Mouse (Mus musculus): Measurements from ENCODE around the gene Mob3b. TPM values are rescaled to one million over a fixed set of nuclear protein-coding genes. Genes with fewer than 3 reads are reported as not detected.

Mob3b gene
- total RNA-seq, 2 experiments from 2014 or later: 5.0 to 6.8 TPM

GRCm38 (mm10) chr4:35117144-35117543 lies 40.1 kb downstream of the Mob3b start:
- no peak for DNase-seq (ENCODE audit: low spot score in 2 of 2)

- DNase-seq (ENCODE audit: low spot score in 2 of 2): no peak
Observed at GRCm38 (mm10) chr4:35115933-35116332, 41.4 kb downstream of the Mob3b start.

DNA sequence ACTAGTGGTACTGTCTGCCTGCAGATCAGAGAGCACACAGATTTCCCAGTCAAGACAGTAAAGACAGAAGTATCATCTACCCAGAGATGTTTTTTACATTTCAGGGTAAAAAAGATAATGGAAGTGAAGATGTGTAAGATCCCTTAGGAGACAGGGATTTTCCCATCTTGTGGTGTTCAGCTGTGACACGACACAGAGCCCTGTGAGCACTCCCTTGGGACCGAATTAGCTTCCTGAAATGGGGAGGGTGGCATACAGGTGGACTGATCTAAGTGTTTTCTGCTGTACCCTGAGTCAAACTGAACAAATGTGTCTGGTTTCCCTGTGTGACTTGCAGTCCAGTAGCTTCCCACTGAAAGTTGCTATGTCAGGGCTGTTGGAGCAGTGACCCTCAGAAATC lies 42.3 kb downstream of the Mob3b start:
- DNase-seq (ENCODE audit: low spot score in 2 of 2): no peak

GRCm38 (mm10) chr4:35113516-35114248 lies 43.6 kb downstream of the Mob3b start:
- DNase-seq (ENCODE audit: low spot score in 2 of 2): no peak

DNA sequence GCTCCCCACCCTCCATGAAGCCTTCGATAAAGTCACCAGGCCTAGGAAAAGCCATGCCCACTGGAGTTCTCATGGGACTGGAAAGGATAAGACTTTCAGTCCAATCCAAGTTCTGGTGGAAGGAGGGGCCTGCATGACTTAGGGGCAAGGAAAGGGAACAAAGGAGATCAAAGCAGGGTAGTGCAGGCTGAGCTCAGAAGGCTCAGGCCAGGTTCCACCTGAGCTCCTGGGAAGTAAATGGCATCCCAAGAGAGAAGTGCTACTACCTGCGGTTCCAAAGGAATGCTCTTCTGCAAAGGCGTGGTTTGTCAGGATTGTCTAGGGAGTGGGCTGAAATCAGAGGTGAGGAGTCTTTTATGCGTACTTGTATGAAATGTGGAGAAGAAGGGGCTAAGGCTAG lies 44.8 kb downstream of the Mob3b start:
- no peak for DNase-seq (ENCODE audit: low spot score in 2 of 2)

GRCm38 (mm10) chr4:35105115-35105773 lies 52.0 kb downstream of the Mob3b start:
- no peak for DNase-seq (ENCODE audit: low spot score in 2 of 2)

- no peak for DNase-seq (ENCODE audit: low spot score in 2 of 2)
Observed at GRCm38 (mm10) chr4:35101201-35101600, 56.1 kb downstream of the Mob3b start.

DNA sequence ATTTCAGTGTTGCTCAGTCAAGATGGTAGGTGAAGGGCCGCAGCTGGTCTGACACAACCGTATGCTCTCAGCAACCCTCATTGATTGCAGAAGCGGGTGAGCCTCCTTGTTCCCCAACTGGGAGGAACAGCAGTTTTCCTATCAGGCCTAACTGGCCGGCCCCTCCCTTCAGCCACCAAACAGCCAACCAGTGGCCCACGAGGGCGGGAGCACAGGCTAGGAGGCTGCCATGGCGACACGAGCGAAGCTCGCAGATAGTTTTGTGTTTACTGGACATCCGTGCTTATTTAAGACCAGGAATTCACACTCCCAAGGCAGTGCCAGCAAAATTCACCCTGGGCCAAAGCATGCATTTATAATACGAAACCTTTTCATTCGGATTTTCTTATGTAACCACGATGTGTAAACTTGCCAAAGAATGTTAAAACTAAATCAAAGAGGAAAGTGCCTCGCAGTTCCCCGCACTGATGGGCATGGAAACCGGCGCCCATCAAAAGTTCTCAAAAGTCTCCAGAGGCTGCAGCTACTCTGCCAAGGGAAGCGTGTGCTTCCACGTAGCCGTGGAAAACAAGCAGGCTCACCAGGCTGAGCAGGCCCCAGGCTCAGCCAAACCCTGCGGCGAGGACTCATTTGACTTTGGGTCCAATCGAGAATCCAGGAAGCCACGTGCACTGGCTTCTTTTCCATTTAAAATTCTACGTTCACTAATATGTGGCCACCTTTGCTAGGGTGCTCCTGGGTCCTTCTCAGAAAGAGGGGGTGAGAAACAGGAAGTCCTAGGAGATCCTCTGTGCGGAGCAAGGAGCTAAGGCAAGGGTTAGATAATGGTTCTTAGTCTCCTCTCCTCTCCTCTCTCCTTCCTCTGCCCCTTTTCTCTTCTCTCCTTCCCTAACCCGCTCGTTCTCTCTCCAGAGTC lies 57.2 kb downstream of the Mob3b start:
- DNase-seq (ENCODE audit: low spot score in 2 of 2): peak; percentile 73 to 81

- DNase-seq (ENCODE audit: low spot score in 2 of 2): peak in 1 of 2 experiments; percentile 10
Observed at GRCm38 (mm10) chr4:35099210-35099864, 57.9 kb downstream of the Mob3b start.

DNA sequence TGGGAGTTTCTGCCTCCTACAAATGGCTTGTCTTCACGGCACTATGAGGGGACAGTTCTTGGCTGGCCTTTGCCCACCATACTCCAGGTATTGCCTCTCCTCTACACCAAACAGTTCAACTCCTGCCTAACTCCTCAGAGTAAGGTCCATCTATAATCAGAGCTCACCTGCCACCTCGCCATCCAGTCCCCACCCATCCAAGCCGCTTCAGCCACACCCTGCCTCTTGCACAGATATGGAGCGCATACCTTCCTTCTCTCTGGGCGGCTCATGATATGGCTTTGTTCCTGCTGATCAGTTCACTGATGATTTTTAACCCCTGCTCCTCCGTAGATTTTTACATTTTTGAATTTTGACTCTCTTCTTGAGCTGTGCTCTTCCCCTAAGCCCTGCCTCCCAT lies 58.7 kb downstream of the Mob3b start:
- DNase-seq (ENCODE audit: low spot score in 2 of 2): no peak

- no peak for DNase-seq (ENCODE audit: low spot score in 2 of 2)
Observed at GRCm38 (mm10) chr4:35096226-35097175, 60.8 kb downstream of the Mob3b start.

GRCm38 (mm10) chr4:35092457-35092856 lies 64.8 kb downstream of the Mob3b start:
- no peak for DNase-seq (ENCODE audit: low spot score in 2 of 2)

- DNase-seq (ENCODE audit: low spot score in 2 of 2): no peak
Observed at GRCm38 (mm10) chr4:35091157-35091784, 66.0 kb downstream of the Mob3b start.

- peak in 1 of 2 experiments; percentile 50 for DNase-seq (ENCODE audit: low spot score in 2 of 2)
Observed at GRCm38 (mm10) chr4:35089321-35090316, 67.7 kb downstream of the Mob3b start.

- no peak for DNase-seq (ENCODE audit: low spot score in 2 of 2)
Observed at GRCm38 (mm10) chr4:35086067-35086700, 71.1 kb downstream of the Mob3b start.

- no peak for DNase-seq (ENCODE audit: low spot score in 2 of 2)
Observed at GRCm38 (mm10) chr4:35084060-35084459, 73.2 kb downstream of the Mob3b start.

DNA sequence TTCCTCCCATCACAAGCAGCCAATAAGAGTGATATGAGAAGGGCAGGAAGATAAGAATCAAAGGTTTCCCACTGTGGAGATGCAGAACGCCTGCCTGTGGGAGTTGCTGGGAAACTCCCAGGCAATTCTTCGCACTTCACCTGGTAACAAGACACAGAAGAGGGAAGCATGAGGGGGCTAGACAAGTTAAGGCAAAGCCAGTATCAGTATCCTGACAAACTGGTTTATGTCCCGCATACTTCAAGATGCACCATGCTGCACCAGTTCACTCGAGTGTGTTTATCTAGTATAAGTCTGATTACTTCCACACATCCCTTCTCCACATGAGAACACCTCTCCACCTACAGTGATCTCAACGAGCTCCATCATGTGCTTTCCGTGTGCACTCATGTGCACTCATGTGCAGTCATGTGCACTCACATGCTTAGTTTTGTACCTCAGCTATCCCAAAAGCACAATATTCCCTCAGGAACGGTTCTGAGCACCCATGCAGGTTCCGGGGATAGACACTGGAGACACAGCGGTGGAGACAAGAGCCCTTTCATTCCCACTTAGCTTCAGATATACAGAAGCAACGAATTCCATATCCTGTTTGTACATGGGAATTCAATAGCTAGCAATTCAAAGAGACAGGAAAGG lies 74.7 kb downstream of the Mob3b start:
- no peak for DNase-seq (ENCODE audit: low spot score in 2 of 2)

Measured in layer of hippocampus, adult 18-20 months (tissue).